Mouse (Mus musculus): Measurements from ENCODE around the gene Galk1. TPM values are rescaled to one million over a fixed set of nuclear protein-coding genes. Genes with fewer than 3 reads are reported as not detected.
"Not testable (repeated sequence)": the region's sequence is repeated elsewhere in the genome, so short reads cannot be mapped to it uniquely, and the experiment has no call there.

The Galk1 gene
- polyA plus RNA-seq, 1 experiment from 2014 or later, result 210 TPM

GRCm38 (mm10) chr11:116028177-116028865 lies 15.8 kb upstream of the Galk1 start:
- DNase-seq (ENCODE audit: low spot score), result no peak
- WGBS, result 86% methylated on average over 9 of the region's 9 CpGs
- no peaks in the 10 kb centered on the region for H3K9me3 ChIP-seq (replicated peaks)
- peaks cover 28% of the 10 kb centered on the region for H3K4me1 ChIP-seq
- no peak overlapping the region for H3K4me3 ChIP-seq
- no peaks in the 10 kb centered on the region for H3K27me3 ChIP-seq (ENCODE audit: low read depth, poor library complexity, severe bottlenecking)
- no peak overlapping the region for H3K27ac ChIP-seq (replicated peaks)
- peaks cover 21% of the 10 kb centered on the region for H3K36me3 ChIP-seq

- 85% methylated on average over 4 of the region's 4 CpGs for WGBS
- Histone ChIP-seq H3K4me3 (no peak within 1 kb of the TSS), H3K4me1 (peaks cover 25% of the 10 kb centered on the region), H3K27ac (replicated peaks) (no peak within 1 kb of the TSS), H3K36me3 (peaks cover 17% of the 10 kb centered on the region), H3K9me3 (replicated peaks) (no peaks in the 10 kb centered on the region), H3K27me3 (ENCODE audit: low read depth, poor library complexity, severe bottlenecking) (no peaks in the 10 kb centered on the region)
- DNase-seq (ENCODE audit: low spot score), result no peak
Observed at GRCm38 (mm10) chr11:116027756-116028155, 15.2 kb upstream of the Galk1 start, which contains the start of gene H3f3b. Gene H3f3b, minus strand, starts transcription at chr11:116027962.

DNA sequence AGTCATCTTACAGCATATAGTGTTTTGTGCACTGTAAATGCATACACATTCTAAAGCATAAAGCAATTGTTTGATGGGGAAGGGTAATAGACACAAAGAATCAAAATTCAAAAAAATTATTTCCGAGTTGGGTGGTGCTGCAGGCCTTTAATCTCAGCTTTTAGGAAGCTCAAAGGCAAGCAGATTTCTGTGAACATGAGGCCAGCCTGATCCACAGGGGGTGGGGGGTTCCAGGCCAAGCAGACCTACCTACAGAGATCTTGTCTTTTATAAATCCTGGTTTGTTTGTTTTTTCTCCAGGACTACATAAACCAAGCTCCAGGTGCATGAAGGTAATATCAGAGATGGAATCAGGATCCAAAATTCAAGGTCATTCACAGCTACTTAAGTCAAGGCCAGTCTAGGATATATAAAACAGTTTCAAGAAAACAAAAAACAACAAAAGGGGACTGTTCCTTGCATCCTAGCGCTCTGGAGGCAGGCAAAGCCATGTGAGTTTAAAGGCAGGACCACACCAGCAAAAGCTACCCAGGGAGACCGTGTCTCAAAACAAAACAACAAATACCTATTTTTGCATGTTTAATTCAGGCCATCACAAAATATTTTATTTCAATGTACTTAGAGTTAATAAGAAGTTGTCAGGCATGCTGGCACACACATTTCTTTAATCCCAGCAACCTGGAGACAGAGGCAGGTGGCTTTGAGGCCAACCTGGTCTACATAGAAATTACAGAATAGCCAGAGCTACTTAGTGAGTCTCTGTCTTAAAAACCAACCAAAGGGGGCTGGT lies 12.7 kb upstream of the Galk1 start:
- Histone ChIP-seq H3K4me1 (peaks cover 18% of the 10 kb centered on the region), H3K27ac (replicated peaks) (peak overlapping the region; percentile 98), H3K36me3 (peaks cover 23% of the 10 kb centered on the region), H3K27me3 (ENCODE audit: low read depth, poor library complexity, severe bottlenecking) (no peaks in the 10 kb centered on the region), H3K4me3 (no peak overlapping the region), H3K9me3 (replicated peaks) (no peaks in the 10 kb centered on the region)
- 89% methylated on average over 3 of the region's 3 CpGs for WGBS
- no peak for DNase-seq (ENCODE audit: low spot score)

- WGBS, result under 1% methylated on average over 37 of the region's 37 CpGs
- H3K4me1 ChIP-seq, result peaks cover 12% of the 10 kb centered on the region
- H3K27ac ChIP-seq (replicated peaks), result peak overlapping the region; percentile 98
- H3K27me3 ChIP-seq (ENCODE audit: low read depth, poor library complexity, severe bottlenecking), result no peaks in the 10 kb centered on the region
- no peaks in the 10 kb centered on the region for H3K9me3 ChIP-seq (replicated peaks)
- peaks cover 23% of the 10 kb centered on the region for H3K36me3 ChIP-seq
- DNase-seq (ENCODE audit: low spot score), result peak; percentile 98
- H3K4me3 ChIP-seq, result peak overlapping the region; percentile 99
Observed at GRCm38 (mm10) chr11:116024356-116024808, 11.9 kb upstream of the Galk1 start.

DNA sequence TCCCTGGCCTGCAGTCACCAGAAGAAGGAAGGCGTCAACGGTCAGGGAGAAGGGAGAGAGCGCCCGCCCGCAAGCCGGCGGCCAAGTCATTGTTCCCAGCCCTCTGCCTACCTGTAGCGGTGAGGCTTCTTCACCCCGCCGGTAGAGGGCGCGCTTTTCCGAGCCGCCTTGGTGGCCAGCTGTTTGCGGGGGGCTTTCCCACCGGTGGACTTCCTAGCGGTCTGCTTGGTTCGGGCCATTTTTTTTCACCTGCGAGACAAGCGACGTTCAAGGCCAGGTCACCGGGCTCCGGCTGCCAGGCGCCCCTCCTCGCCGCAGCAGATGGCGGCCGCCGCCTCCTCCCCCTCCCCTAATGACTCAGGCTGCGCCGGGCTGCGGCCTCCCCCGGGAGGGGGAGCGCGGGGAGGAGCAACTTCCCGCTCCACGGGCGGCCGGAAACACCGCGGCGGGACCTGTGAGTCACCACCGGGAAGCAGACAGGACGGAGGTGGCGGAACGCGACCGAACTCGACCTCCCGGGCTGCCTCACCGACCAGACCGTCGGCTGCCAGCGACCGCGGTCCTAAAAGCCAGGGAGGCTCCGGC lies 11.3 kb upstream of the Galk1 start:
- Histone ChIP-seq H3K4me1 (peaks cover 12% of the 10 kb centered on the region), H3K4me3 (peak overlapping the region; percentile 99), H3K27me3 (ENCODE audit: low read depth, poor library complexity, severe bottlenecking) (no peaks in the 10 kb centered on the region), H3K9me3 (replicated peaks) (no peaks in the 10 kb centered on the region), H3K27ac (replicated peaks) (peak overlapping the region; percentile 98), H3K36me3 (peaks cover 23% of the 10 kb centered on the region)
- peak; percentile 80 for DNase-seq (ENCODE audit: low spot score)
- WGBS, result under 1% methylated on average over 52 of the region's 57 CpGs

DNA sequence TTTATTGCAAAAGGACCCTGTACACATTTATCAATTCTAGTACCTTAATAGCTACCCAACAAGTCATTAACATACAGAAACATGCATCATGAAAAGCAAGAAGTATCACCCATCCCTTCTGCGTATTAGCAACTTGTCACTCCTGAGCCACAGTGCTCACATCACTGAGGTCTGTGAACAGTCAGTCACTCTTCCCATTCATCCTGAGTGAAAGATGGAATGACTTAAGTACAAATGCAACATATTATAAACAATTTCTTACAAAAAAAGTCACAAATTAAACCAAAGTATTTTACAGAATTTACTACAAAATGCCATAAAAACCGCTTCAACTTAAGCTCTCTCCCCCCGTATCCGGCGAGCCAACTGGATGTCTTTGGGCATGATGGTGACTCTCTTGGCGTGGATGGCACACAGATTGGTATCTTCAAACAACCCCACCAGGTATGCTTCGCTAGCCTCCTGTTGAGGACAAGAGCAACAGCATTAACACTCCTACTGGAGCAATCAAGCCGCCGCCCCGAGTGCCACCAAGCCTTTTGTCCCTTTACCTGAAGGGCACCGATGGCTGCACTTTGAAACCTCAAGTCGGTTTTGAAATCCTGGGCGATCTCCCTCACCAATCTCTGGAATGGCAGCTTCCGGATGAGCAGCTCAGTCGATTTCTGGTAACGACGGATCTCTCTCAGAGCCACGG lies 10.7 kb upstream of the Galk1 start:
- H3K27me3 ChIP-seq (ENCODE audit: low read depth, poor library complexity, severe bottlenecking); DNase-seq (ENCODE audit: low spot score); H3K9me3 ChIP-seq (replicated peaks): not testable (repeated sequence)
- H3K4me1 ChIP-seq, result peaks cover 13% of the 10 kb centered on the region
- H3K36me3 ChIP-seq, result peaks cover 23% of the 10 kb centered on the region
- H3K4me3 ChIP-seq, result peak overlapping the region; percentile 99
- peak overlapping the region; percentile 98 for H3K27ac ChIP-seq (replicated peaks)
- 13% methylated on average over 18 of the region's 18 CpGs for WGBS

GRCm38 (mm10) chr11:116022256-116022780 lies 9.8 kb upstream of the Galk1 start:
- no peak for DNase-seq (ENCODE audit: low spot score)

DNA sequence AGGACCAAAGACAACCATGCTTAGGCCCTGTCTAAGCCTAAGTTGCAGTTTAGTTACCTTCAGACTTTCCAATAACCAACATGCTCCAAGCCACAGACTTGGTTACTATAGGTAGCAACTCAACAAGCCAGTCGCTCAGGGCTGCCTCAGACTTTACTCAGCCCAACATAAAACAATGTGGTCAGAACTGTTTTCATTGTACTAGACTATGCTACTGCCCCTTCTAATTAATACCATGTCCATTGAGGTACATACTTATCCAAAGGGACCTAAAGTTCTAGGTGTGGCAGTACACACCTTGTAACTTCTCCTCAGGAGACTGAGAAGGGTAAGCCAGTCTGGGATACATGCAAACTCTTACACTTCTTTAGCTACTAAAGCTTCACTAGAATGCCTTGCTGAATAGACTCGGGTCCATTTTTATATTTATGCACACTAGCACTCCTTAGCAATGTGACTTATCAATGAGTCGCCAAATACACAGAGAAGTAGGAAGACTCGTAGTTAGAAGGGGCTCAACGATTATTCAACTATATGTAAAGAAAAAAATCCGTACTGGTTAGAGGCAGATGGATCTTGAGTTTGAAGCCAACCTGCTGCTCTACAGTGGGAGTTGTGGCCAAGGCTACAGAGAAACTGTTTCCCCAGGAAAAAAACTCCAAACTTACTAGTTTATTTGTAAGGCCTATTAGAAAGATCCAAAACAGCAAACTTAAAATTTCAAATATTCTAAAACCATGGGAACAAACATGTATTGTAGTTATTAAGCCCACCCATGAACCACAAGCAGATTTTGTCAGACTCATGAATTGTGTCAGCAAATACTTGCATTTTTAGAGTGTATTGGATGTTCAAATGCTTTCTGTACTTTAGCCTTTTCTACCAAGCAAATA lies 9.1 kb upstream of the Galk1 start:
- Histone ChIP-seq H3K27ac (replicated peaks) (no peak overlapping the region), H3K4me3 (peak overlapping the region; percentile 99; the same call in 1 of the 2 replicates), H3K9me3 (replicated peaks) (no peaks in the 10 kb centered on the region), H3K4me1 (peaks cover 16% of the 10 kb centered on the region), H3K27me3 (ENCODE audit: low read depth, poor library complexity, severe bottlenecking) (no peaks in the 10 kb centered on the region), H3K36me3 (peaks cover 23% of the 10 kb centered on the region)
- DNase-seq (ENCODE audit: low spot score), result no peak
- 89% methylated on average over 6 of the region's 6 CpGs for WGBS

More at GRCm38 (mm10) chr11:116022256-116022780, 9.8 kb upstream of the Galk1 start:
- WGBS, result 88% methylated on average over 4 of the region's 4 CpGs
- Histone ChIP-seq H3K36me3 (peaks cover 23% of the 10 kb centered on the region), H3K4me1 (peaks cover 16% of the 10 kb centered on the region), H3K9me3 (replicated peaks) (no peaks in the 10 kb centered on the region), H3K27ac (replicated peaks) (no peak overlapping the region), H3K27me3 (ENCODE audit: low read depth, poor library complexity, severe bottlenecking) (no peaks in the 10 kb centered on the region), H3K4me3 (peak overlapping the region; percentile 99)

GRCm38 (mm10) chr11:116020519-116020922 lies 8.0 kb upstream of the Galk1 start:
- Histone ChIP-seq H3K4me1 (peaks cover 16% of the 10 kb centered on the region), H3K27me3 (ENCODE audit: low read depth, poor library complexity, severe bottlenecking) (no peaks in the 10 kb centered on the region), H3K4me3 (no peak overlapping the region), H3K36me3 (peaks cover 23% of the 10 kb centered on the region), H3K9me3 (replicated peaks) (no peaks in the 10 kb centered on the region), H3K27ac (replicated peaks) (no peak overlapping the region)
- no peak for DNase-seq (ENCODE audit: low spot score)
- WGBS, result 59% methylated on average over 1 of the region's 1 CpGs

DNA sequence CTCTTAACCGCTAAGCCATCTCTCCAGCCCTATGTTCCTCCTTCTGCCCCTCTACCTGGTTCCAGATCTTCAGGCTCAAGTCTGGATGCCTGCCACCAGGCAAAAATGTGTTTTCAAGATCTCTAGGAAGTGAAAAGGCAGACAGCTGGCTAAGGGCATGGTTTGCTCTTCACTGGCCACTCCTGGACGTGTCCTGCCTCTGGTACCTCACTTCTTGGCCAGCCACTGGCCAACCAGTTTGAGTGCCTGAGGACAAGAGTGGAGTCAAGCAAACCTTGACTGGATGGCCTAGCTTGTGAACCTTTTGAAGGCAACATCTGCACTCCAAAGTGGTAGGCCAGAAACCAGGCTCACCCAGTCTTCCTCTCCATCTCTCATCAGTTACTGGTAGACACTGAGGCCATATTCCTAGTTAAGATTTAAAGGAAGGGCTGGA lies 7.5 kb upstream of the Galk1 start:
- Histone ChIP-seq H3K27me3 (ENCODE audit: low read depth, poor library complexity, severe bottlenecking) (no peaks in the 10 kb centered on the region), H3K27ac (replicated peaks) (no peak overlapping the region), H3K9me3 (replicated peaks) (no peaks in the 10 kb centered on the region), H3K4me1 (peaks cover 14% of the 10 kb centered on the region), H3K36me3 (peaks cover 23% of the 10 kb centered on the region), H3K4me3 (no peak overlapping the region)
- WGBS, result 86% methylated on average over 2 of the region's 2 CpGs
- no peak for DNase-seq (ENCODE audit: low spot score)

GRCm38 (mm10) chr11:116019360-116019791 lies 6.9 kb upstream of the Galk1 start:
- H3K9me3 ChIP-seq (replicated peaks), result no peaks in the 10 kb centered on the region
- peaks cover 13% of the 10 kb centered on the region for H3K4me1 ChIP-seq
- no peak overlapping the region for H3K4me3 ChIP-seq
- no peak for DNase-seq (ENCODE audit: low spot score)
- H3K27me3 ChIP-seq (ENCODE audit: low read depth, poor library complexity, severe bottlenecking), result no peaks in the 10 kb centered on the region
- WGBS, result 59% methylated on average over 1 of the region's 1 CpGs
- peaks cover 23% of the 10 kb centered on the region for H3K36me3 ChIP-seq
- no peak overlapping the region for H3K27ac ChIP-seq (replicated peaks)
